Mouse (Mus musculus) gastrocnemius, adult 8-10 months (tissue): ENCODE data around the gene Msgn1. TPM values are rescaled to one million over a fixed set of nuclear protein-coding genes. Genes with fewer than 3 reads are reported as not detected.
A peak's percentile ranks its signal among the peaks of the same experiment; 100 is the strongest.

Source experiments
- DNase-seq, 2 experiments: peaks; one replicate each; pipeline ENCODE4 v3.0.0; 2022; ENCODE audit warnings: low spot score in 2 of 2
- total RNA-seq, 4 experiments: library from RNA; stranded (reverse); gene quantifications; 2 replicates each; pipeline ENCODE4 v1.2.4; 2022

Gene Msgn1
- total RNA-seq, 4 experiments from 2014 or later: not detected

GRCm38 (mm10) chr12:11198551-11198950 is 10.2 kb downstream of the Msgn1 start:
- DNase-seq: no peak

GRCm38 (mm10) chr12:11198026-11198425 is 10.7 kb downstream of the Msgn1 start:
- DNase-seq: no peak

GRCm38 (mm10) chr12:11196830-11197229 is 11.9 kb downstream of the Msgn1 start:
- no peak for DNase-seq

- DNase-seq: peak; percentile 73 to 80
Measured at GRCm38 (mm10) chr12:11196142-11196597, 12.6 kb downstream of the Msgn1 start.

GRCm38 (mm10) chr12:11195031-11195430 is 13.7 kb downstream of the Msgn1 start:
- DNase-seq: no peak

- peak; percentile 73 to 76 for DNase-seq
Measured at GRCm38 (mm10) chr12:11178486-11179154, 30.2 kb downstream of the Msgn1 start.

GRCm38 (mm10) chr12:11177408-11178394 is 31.1 kb downstream of the Msgn1 start:
- no peak for DNase-seq

GRCm38 (mm10) chr12:11158670-11159069 is 50.1 kb downstream of the Msgn1 start:
- no peak for DNase-seq

Other genes with a start within 250 kb of the Msgn1 start
- gene Kcns3, start 57.9 kb downstream of the Msgn1 start, total RNA-seq: 1 to 10 TPM in 1 of 4 experiments, under 1 TPM in 3; 0.65 to 1.1 (median 0.75) TPM
- gene Gen1, start 56.8 kb upstream of the Msgn1 start, total RNA-seq: 1 to 10 TPM; 2.7 to 6.2 (median 3.6) TPM
- gene Smc6, start 56.9 kb upstream of the Msgn1 start, total RNA-seq: 10 to 100 TPM; 29.0 to 37.2 (median 30.2) TPM
- not detected for gene Vsnl1, start 227.6 kb upstream of the Msgn1 start, total RNA-seq
- not detected for gene Rad51ap2, start 247.1 kb upstream of the Msgn1 start, total RNA-seq